Mouse (Mus musculus): Measurements from ENCODE around the gene Mylk2. TPM values are rescaled to one million over a fixed set of nuclear protein-coding genes. Genes with fewer than 3 reads are reported as not detected.
A peak's percentile ranks its signal among the peaks of the same experiment; 100 is the strongest.

Gene Mylk2
- total RNA-seq, 2 experiments from 2014 or later: 150 to 230 TPM

DNA sequence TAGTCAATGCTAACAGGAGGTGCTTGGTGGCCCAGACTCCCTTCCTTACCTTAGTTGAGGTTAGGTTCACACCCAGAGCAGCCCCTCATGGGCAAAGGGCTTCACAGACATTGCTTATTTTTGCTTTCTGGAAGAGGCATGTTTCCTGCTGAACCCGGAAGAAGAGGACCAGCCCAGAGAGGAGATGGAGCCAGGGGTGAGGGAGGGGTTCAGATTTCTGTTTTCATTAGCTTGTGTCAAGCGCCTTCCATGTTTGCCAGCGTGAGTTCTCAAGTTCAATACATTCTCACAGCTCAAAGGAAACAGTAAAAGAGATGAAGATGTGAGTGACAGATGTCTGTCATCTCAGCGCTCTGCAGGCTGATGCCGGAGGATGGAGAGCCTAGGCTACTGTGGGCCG lies 1.3 kb upstream of the Mylk2 start:
- intact Hi-C loops (cut with DNase I; ENCODE audit: low total_unique reads): no loop called here
- DNase-seq: no peak

- DNase-seq: peak; percentile 53
- intact Hi-C loops (cut with DNase I; ENCODE audit: low total_unique reads): no loop called here
Measured at GRCm38 (mm10) chr2:152911432-152911831, 280 bp downstream of the Mylk2 start.

- intact Hi-C loops (cut with DNase I; ENCODE audit: low total_unique reads): no loop called here
- DNase-seq: peak; percentile 73
Measured at GRCm38 (mm10) chr2:152913471-152913870, 2.3 kb downstream of the Mylk2 start.

DNA sequence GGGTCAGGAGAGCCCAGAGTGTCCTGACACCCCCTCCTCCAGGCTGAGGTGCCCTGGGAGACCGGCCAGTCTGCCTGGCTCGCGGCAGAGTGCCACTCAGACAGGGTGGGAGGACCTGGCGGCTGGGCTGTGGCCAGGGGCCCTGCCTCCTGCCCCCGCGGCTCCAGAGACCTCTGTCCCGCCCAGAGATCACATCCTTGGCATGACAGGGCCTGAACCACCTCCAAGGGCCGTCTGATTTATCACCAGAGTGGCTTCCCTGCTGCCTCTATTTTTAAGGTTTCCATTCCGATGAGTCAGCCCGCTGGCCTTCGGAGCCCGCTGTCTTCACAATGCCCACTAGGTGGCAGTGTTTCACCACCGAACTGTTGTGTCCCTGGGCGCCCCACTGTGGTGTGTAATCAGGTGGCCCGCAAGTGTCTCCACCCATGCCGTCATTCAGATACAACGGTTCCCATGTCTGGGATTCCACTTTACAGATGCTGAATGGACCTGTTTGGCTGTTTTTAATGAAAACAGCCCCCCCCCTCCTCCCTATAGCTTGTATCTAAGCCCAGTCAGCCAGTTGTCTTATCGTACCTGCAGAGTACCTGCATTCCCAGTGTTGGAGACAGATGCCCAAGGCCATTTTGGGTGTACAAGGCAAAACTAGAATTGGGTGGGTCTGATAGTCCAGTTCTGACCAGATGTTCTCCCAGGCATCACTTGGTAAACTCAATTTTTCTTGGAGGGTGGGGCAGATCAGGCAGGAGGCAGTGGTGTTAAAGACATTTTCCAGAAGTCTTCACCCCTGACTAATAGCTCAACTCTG lies 3.4 kb downstream of the Mylk2 start:
- intact Hi-C loops (cut with DNase I; ENCODE audit: low total_unique reads): no loop called here
- peak; percentile 90 for DNase-seq

DNA sequence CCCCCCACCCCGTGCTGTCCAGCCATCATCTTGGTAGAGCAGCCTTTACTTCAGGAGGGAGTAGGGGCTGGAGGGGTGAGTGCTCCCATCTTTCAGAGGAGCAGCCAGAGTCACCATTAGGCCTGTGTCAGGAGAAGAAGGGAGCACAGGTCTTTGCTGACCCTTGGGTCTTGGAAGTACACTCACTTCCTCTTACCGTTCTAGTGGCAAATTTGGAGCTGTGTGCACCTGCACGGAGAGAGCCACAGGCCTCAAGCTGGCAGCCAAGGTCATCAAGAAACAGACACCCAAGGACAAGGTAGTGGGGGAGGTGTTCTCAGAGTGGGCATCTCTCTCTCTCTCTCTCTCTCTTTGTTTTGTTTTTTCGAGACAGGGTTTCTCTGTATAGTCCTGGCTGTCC lies 4.3 kb downstream of the Mylk2 start:
- intact Hi-C loops (cut with DNase I; ENCODE audit: low total_unique reads): no loop called here
- DNase-seq: no peak

- no peak for DNase-seq
- intact Hi-C loops (cut with DNase I; ENCODE audit: low total_unique reads): no loop called here
Measured at GRCm38 (mm10) chr2:152916111-152916510, 5.0 kb downstream of the Mylk2 start.

- intact Hi-C loops (cut with DNase I; ENCODE audit: low total_unique reads): no loop called here
- no peak for DNase-seq
Measured at GRCm38 (mm10) chr2:152917671-152918070, 6.5 kb downstream of the Mylk2 start.

DNA sequence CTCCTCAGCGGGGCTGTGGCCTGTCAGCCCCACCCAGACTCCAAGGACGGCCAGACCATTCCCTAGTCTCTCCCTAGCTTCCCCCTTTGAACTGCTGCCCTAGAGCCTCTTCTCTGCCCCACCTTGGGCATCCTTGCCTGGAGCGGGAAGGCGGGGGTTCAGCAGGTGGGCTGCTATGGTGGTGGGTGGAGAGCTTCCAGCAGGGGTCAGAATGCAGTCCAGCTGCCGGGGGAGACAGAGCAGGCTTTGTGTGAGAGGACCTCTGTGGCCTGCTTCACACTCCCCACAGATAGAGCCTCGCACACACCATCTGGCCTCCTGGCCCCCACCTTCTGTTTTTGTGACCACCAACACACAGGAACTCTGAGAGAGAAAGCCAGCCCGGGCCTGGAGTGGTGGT lies 11.2 kb downstream of the Mylk2 start:
- DNase-seq: no peak
- intact Hi-C loops (cut with DNase I; ENCODE audit: low total_unique reads): no loop called here

DNA sequence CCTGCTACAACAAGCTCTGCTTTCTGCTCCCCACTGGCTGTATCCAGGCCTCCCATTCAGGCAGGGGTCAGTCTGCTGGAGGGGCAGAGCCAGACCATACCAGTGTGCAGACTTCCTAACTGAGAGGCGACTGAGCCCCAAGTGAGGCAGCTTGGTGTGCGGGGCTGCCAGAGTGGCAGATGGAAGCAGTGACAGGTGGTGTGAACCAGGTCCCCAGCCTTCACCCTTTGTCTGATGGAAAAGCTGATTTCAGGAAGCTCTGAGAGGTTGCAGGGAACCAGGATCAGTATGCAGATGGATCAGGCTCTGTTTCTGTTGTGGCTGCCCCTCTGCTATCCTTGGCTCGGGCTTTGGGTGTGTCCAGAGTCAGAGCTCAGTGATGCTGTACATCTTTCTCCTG lies 12.5 kb downstream of the Mylk2 start:
- intact Hi-C loops (cut with DNase I; ENCODE audit: low total_unique reads): no loop called here
- no peak for DNase-seq

DNA sequence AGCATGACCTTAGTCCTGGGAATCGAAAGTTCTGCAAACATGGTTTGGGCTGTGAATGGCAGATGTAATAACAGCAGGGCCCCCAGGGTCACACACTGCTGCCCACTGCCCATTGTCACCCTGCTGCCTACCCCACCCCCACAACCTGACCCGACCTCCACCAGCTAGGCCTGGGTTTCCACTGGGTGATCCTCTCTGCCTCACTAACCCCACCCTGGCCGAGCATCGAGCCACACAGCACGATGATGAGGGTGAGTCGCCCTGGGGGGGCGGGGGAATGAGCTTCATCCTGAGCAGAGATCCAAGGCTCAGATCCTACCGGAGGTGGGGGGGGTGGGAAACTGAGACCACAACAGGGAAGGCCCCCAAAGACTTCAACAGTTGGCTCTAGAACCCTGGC lies 13.0 kb downstream of the Mylk2 start:
- DNase-seq: no peak
- intact Hi-C loops (cut with DNase I; ENCODE audit: low total_unique reads): no loop called here

DNA sequence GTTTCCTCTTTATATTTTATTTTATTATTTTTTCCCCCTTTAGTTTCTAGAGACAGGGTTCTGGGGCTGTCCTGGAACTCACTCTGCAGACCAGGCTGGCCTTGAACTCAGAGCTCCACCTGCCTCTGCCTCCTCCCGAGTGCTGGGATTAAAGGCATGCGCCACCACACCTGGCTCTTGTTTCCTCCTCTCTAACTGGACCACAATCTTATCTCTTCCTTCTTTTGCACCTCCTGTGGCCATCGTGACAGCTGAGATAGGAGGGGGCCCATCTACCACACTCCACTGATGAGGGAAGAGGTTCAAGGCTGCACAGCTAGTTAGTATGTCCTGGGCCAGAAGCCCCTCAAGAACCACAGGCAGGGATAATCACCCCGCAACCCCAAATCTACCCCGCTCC lies 13.4 kb downstream of the Mylk2 start:
- no peak for DNase-seq
- intact Hi-C loops (cut with DNase I; ENCODE audit: low total_unique reads): no loop called here

DNA sequence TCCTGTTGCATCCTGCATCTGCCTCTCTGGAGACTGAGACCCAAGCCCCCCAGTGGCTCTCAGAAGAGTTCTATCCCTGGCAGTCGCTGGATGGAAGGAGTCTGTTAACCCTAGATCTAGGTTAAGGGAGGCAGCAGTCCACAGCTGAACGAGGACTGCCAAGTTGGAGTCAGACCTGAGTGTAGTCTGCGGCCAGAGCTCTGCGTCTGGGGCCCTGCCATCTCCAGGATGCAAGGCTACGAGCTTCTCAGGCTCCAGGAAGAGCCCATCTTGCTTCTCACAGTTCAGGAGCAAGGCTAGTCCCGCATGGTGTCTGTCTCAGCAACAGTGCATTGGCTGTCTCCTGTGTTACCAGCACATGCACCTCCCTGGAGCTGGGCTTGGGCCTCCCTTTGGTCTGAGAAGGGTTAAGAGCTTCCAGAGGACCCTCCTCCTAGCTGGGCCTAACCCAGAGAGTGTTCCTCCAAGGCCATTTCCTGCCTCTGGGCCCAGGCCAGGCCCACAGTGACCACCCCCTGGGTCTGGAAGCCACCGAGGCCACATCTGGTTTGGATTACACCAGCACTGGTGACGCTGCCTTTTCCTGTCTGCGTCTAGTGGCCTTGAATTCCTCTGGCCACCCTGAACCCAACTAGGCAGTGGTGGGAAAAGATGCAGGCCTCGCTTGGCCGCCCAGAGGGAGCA lies 14.2 kb downstream of the Mylk2 start:
- intact Hi-C loops (cut with DNase I; ENCODE audit: low total_unique reads): no loop called here
- DNase-seq: peak; percentile 86

- intact Hi-C loops (cut with DNase I; ENCODE audit: low total_unique reads): no loop called here
- no peak for DNase-seq
Measured at GRCm38 (mm10) chr2:152926896-152927295, 15.7 kb downstream of the Mylk2 start.

DNA sequence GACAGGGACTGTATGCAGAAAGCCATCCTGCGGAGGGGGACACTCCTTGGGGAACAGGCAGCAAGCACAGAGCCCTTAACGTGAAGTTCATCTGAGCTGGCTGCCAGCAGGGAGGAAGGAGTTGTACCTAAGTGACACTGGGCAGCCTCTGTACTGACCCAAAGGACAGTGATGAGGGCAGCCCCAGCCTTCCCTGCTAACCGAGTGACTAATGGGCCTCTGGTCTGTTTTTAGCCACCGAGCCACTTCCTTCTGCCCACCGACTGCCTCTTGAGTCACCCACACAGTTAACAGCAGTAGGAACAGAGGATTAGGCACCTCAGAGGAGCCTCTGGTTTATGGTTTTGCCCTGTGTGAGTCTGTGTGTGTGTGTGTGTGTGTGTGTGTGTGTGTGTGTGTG lies 16.2 kb downstream of the Mylk2 start:
- intact Hi-C loops (cut with DNase I; ENCODE audit: low total_unique reads): no loop called here
- DNase-seq: no peak

DNA sequence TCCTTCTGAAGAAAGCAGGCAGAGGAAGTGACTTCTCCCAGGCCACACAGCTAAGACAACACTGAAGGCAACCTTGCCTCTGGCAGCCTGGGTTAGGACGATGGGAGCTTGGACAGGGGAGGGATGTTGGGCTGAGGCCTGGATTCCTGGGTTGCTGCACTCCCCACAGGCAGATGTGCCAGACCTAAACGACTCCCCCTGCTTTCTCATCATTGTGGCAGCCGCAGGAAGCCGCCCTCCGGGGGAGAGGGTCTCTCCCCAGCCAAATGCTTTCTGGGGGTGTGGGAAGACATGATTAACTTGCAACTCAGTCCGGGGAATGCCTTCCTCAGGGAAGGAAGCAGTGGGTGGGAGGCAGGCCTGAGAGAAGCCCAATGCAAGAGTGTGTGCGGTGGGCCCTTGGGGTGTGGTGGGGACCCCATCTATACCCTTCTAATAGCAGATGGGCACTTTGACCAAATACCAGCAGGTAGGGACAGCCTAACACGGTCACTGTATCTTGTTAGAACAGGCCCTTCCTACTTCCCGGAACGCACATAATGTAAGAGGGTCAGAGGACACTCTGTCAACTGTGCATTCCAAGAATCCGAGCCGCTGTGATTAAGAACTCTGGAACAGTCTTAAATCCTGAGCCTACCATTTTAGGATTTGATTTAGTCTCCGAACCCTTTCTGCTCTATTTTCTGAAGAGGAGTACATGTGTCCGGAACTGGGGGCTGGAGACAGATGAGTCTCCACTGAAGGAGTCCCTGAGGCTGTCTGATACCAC lies 17.3 kb downstream of the Mylk2 start:
- intact Hi-C loops (cut with DNase I; ENCODE audit: low total_unique reads): no loop called here
- no peak for DNase-seq

DNA sequence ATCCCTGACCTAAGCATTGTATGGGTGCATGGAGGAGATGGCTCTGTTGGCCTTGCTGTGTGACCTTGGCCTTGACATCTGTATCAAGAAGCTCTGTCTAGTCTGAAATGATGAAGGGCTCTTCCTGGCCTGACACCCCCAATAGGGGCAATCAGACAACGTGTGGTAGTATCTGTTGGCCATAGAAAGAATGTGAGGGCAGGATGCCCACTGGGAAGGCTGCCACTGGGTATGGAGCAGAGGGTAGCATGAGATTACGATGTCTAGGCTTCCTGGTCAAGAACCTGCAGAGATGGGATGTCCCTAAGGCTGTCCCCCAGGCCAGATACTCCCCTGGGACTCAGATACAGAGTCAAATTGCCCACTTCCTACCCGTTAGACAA lies 17.8 kb downstream of the Mylk2 start:
- intact Hi-C loops (cut with DNase I; ENCODE audit: low total_unique reads): no loop called here

GRCm38 (mm10) chr2:152930276-152930675 lies 19.1 kb downstream of the Mylk2 start:
- DNase-seq: peak; percentile 71
- intact Hi-C loops (cut with DNase I; ENCODE audit: low total_unique reads): no loop called here

More for the DNA sequence above, 17.8 kb downstream of the Mylk2 start:
- DNase-seq: no peak

DNA sequence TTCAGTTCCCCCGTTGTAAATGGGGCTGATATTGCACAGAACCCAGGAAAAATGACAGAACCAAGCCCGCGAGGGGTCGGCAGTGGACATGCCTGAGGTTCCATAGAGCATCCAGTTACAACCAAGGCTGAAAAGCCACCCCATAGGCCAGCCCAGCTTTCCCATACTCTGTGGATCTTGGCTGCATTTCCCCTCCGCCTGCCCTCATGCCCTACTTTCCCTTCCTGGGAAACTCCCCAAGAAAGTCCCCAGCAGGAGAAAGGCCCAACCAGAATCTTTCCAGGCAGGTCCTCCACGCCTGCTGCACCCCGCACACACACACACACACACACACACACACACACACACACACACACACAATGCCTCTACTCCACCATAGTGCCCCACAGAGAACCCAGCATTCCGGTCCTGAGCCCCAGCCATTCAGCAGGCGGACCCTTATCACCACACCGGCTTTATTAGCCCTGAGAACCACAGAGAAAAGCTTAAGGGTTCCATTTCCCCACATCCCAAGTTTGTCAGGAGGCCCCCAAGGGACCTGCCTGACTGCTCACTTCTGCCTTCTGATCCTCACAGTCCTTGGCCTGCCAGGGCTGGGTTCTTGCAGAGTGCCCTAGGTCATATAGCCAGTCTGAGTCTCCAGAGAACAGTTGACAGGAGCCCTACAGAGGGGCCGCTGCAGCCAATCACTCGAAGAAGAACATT lies 20.5 kb downstream of the Mylk2 start:
- peak; percentile 23 for DNase-seq
- intact Hi-C loops (cut with DNase I; ENCODE audit: low total_unique reads): no loop called here

- intact Hi-C loops (cut with DNase I; ENCODE audit: low total_unique reads): no loop called here
- peak; percentile 64 for DNase-seq
Measured at GRCm38 (mm10) chr2:152933048-152933447, 21.9 kb downstream of the Mylk2 start, which contains the start of gene Foxs1. Gene Foxs1, minus strand, starts transcription at chr2:152933208.

DNA sequence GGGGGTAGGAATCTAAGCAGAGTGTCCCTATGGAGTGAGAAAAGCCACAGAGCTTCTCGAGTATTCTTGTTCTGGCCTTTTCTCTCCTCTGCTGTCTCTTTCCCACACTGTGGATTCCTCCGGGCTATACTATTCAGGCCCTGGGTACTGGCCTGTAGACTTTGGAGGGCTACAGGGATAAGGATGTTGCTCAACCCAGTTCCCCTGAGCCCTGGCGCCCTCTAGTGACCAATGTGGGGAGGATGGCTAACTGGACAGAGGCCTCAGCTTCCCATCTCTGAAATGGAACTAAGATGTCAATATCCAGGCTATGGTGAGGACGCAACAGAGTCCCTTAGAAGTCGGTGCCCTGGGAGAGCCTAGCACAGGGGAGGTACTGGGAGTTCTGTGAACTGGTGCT lies 22.5 kb downstream of the Mylk2 start:
- peak; percentile 75 for DNase-seq
- intact Hi-C loops (cut with DNase I; ENCODE audit: low total_unique reads): no loop called here
